Mouse (Mus musculus): Measurements from ENCODE around the gene Cchcr1. TPM values are rescaled to one million over a fixed set of nuclear protein-coding genes. Genes with fewer than 3 reads are reported as not detected.
"Not testable (repeated sequence)": the region's sequence is repeated elsewhere in the genome, so short reads cannot be mapped to it uniquely, and the experiment has no call there.

Cchcr1 gene
- polyA plus RNA-seq (2016; fragmentation: Nextera tagmentation; extraction: Ambion mirVana): 12.9 and 13.1 TPM in 2 replicates

GRCm38 (mm10) chr17:35516652-35517500 is at the start of gene Cchcr1, which contains the start of gene Tcf19:
TSS of gene Cchcr1 (plus strand) at chr17:35517100.
TSS of gene Tcf19 (minus strand) at chr17:35516824.
- Histone ChIP-seq H3K4me2 (replicated peaks) (peak within 1 kb of the TSS; percentile 89), H3K27ac (no peak within 1 kb of the TSS), H3K9ac (peak within 1 kb of the TSS; percentile 54), H3K4me3 (peak within 1 kb of the TSS; percentile 51), H3K9me3 (no peaks in the 10 kb centered on the region), H3K27me3 (replicated peaks) (no peaks in the 10 kb centered on the region), H3K4me1 (peaks cover 36% of the 10 kb centered on the region), H3K36me3 (no peaks in the 10 kb centered on the region)
- under 1% methylated on average over 67 of the region's 67 CpGs for WGBS
- ATAC-seq (ENCODE audit: low FRiP score, low read depth): peak; percentile 91

- Histone ChIP-seq H3K27me3 (replicated peaks) (peaks cover 25% of the 10 kb centered on the region), H3K4me1 (peaks cover 12% of the 10 kb centered on the region)
- WGBS: 74% methylated on average over 3 of the region's 3 CpGs
- H3K4me2 ChIP-seq (replicated peaks); H3K4me3 ChIP-seq; H3K27ac ChIP-seq; H3K9me3 ChIP-seq; ATAC-seq (ENCODE audit: low FRiP score, low read depth); H3K36me3 ChIP-seq; H3K9ac ChIP-seq: not testable (repeated sequence)
These were observed 48.0 kb upstream of the Cchcr1 start for GRCm38 (mm10) chr17:35468936-35469335.

- peak within 1 kb of the TSS; percentile 83 for H3K4me2 ChIP-seq (replicated peaks)
- peaks cover 12% of the 10 kb centered on the region for H3K4me1 ChIP-seq
- peaks cover 25% of the 10 kb centered on the region for H3K27me3 ChIP-seq (replicated peaks)
- 0 out of 2 replicates have a peak within 1 kb of the TSS, but pooled peaks have one; percentile 42 for H3K9ac ChIP-seq
- H3K9me3 ChIP-seq: no peaks in the 10 kb centered on the region
- ATAC-seq (ENCODE audit: low FRiP score, low read depth): 0 out of 2 replicates have a peak, but pooled peaks have one; percentile 33
- H3K4me3 ChIP-seq: peak within 1 kb of the TSS; percentile 45
- WGBS: 1% methylated on average over 80 of the region's 80 CpGs
- H3K27ac ChIP-seq: no peak within 1 kb of the TSS
- no peaks in the 10 kb centered on the region for H3K36me3 ChIP-seq
These were observed 46.8 kb upstream of the Cchcr1 start, which contains the start of gene H2-Q10 for GRCm38 (mm10) chr17:35469842-35470751. TSS of gene H2-Q10 (plus strand) at chr17:35470089.

- Histone ChIP-seq H3K36me3 (no peaks in the 10 kb centered on the region), H3K27ac (no peak overlapping the region), H3K27me3 (replicated peaks) (no peaks in the 10 kb centered on the region), H3K4me3 (no peak overlapping the region), H3K9me3 (no peaks in the 10 kb centered on the region), H3K9ac (no peak overlapping the region), H3K4me2 (replicated peaks) (no peak overlapping the region), H3K4me1 (0 out of 2 replicates have a peak, but pooled peaks cover 3% of the 10 kb centered on the region)
- no peak for ATAC-seq (ENCODE audit: low FRiP score, low read depth)
- 2% methylated on average over 9 of the region's 9 CpGs for WGBS
These were observed 32.8 kb upstream of the Cchcr1 start for GRCm38 (mm10) chr17:35484066-35484465.

- Histone ChIP-seq H3K4me3 (no peak overlapping the region), H3K27ac (no peak overlapping the region), H3K9ac (no peak overlapping the region), H3K9me3 (no peaks in the 10 kb centered on the region), H3K36me3 (no peaks in the 10 kb centered on the region), H3K27me3 (replicated peaks) (no peaks in the 10 kb centered on the region), H3K4me2 (replicated peaks) (no peak overlapping the region), H3K4me1 (peaks cover 6% of the 10 kb centered on the region; the same call in 1 of the 2 replicates)
- WGBS: 28% methylated on average over 4 of the region's 4 CpGs
- ATAC-seq (ENCODE audit: low FRiP score, low read depth): no peak
These were observed 31.2 kb upstream of the Cchcr1 start for GRCm38 (mm10) chr17:35485702-35486101.

GRCm38 (mm10) chr17:35486726-35487125 is 30.2 kb upstream of the Cchcr1 start:
- Histone ChIP-seq H3K36me3 (no peaks in the 10 kb centered on the region), H3K4me3 (no peak overlapping the region), H3K9me3 (no peaks in the 10 kb centered on the region), H3K9ac (no peak overlapping the region), H3K4me1 (peaks cover 6% of the 10 kb centered on the region; the same call in 1 of the 2 replicates), H3K27me3 (replicated peaks) (no peaks in the 10 kb centered on the region), H3K4me2 (replicated peaks) (no peak overlapping the region), H3K27ac (no peak overlapping the region)
- no peak for ATAC-seq (ENCODE audit: low FRiP score, low read depth)
- 59% methylated on average over 10 of the region's 10 CpGs for WGBS

GRCm38 (mm10) chr17:35488041-35488440 is 28.9 kb upstream of the Cchcr1 start:
- no peak overlapping the region for H3K4me3 ChIP-seq
- H3K9ac ChIP-seq: no peak overlapping the region
- no peak overlapping the region for H3K4me2 ChIP-seq (replicated peaks)
- no peaks in the 10 kb centered on the region for H3K9me3 ChIP-seq
- 95% methylated on average over 2 of the region's 2 CpGs for WGBS
- no peak overlapping the region for H3K27ac ChIP-seq
- H3K4me1 ChIP-seq: peaks cover 6% of the 10 kb centered on the region; the same call in 1 of the 2 replicates
- H3K36me3 ChIP-seq: no peaks in the 10 kb centered on the region
- ATAC-seq (ENCODE audit: low FRiP score, low read depth): no peak
- H3K27me3 ChIP-seq (replicated peaks): no peaks in the 10 kb centered on the region

- Histone ChIP-seq H3K4me3 (no peak overlapping the region), H3K9me3 (no peaks in the 10 kb centered on the region), H3K27me3 (replicated peaks) (no peaks in the 10 kb centered on the region), H3K4me2 (replicated peaks) (no peak overlapping the region), H3K36me3 (no peaks in the 10 kb centered on the region), H3K4me1 (peaks cover 6% of the 10 kb centered on the region; the same call in 1 of the 2 replicates), H3K9ac (no peak overlapping the region), H3K27ac (no peak overlapping the region)
- WGBS: 34% methylated on average over 5 of the region's 5 CpGs
- no peak for ATAC-seq (ENCODE audit: low FRiP score, low read depth)
These were observed 26.6 kb upstream of the Cchcr1 start for GRCm38 (mm10) chr17:35490320-35490719.

- no peak overlapping the region for H3K4me3 ChIP-seq
- H3K27ac ChIP-seq: no peak overlapping the region
- no peak for ATAC-seq (ENCODE audit: low FRiP score, low read depth)
- no peak overlapping the region for H3K4me2 ChIP-seq (replicated peaks)
- H3K4me1 ChIP-seq: no peaks in the 10 kb centered on the region
- no peaks in the 10 kb centered on the region for H3K27me3 ChIP-seq (replicated peaks)
- no peaks in the 10 kb centered on the region for H3K36me3 ChIP-seq
- no peaks in the 10 kb centered on the region for H3K9me3 ChIP-seq
- no peak overlapping the region for H3K9ac ChIP-seq
- WGBS: 97% methylated on average over 7 of the region's 7 CpGs
These were observed 19.8 kb upstream of the Cchcr1 start for GRCm38 (mm10) chr17:35497124-35497523.

GRCm38 (mm10) chr17:35502226-35502625 is 14.7 kb upstream of the Cchcr1 start:
- 4% methylated on average over 6 of the region's 6 CpGs for WGBS
- no peak for ATAC-seq (ENCODE audit: low FRiP score, low read depth)
- peaks cover 9% of the 10 kb centered on the region for H3K4me1 ChIP-seq

GRCm38 (mm10) chr17:35502762-35503161 is 14.1 kb upstream of the Cchcr1 start:
- no peaks in the 10 kb centered on the region for H3K9me3 ChIP-seq
- no peak overlapping the region for H3K4me2 ChIP-seq (replicated peaks)
- no peaks in the 10 kb centered on the region for H3K36me3 ChIP-seq
- no peak overlapping the region for H3K27ac ChIP-seq
- ATAC-seq (ENCODE audit: low FRiP score, low read depth): no peak
- no peak overlapping the region for H3K9ac ChIP-seq
- peaks cover 9% of the 10 kb centered on the region for H3K4me1 ChIP-seq
- no peak overlapping the region for H3K4me3 ChIP-seq
- peaks cover 35% of the 10 kb centered on the region for H3K27me3 ChIP-seq (replicated peaks)
- 51% methylated on average over 5 of the region's 5 CpGs for WGBS

More at GRCm38 (mm10) chr17:35502226-35502625, 14.7 kb upstream of the Cchcr1 start:
- Histone ChIP-seq H3K9me3 (no peaks in the 10 kb centered on the region), H3K4me2 (replicated peaks) (no peak overlapping the region), H3K4me3 (no peak overlapping the region), H3K27ac (no peak overlapping the region), H3K36me3 (no peaks in the 10 kb centered on the region), H3K27me3 (replicated peaks) (peaks cover 31% of the 10 kb centered on the region), H3K9ac (no peak overlapping the region)

- Histone ChIP-seq H3K9me3 (no peaks in the 10 kb centered on the region), H3K27ac (no peak overlapping the region), H3K4me1 (peaks cover 9% of the 10 kb centered on the region), H3K4me3 (no peak overlapping the region), H3K27me3 (replicated peaks) (peaks cover 38% of the 10 kb centered on the region), H3K9ac (no peak overlapping the region), H3K4me2 (replicated peaks) (no peak overlapping the region), H3K36me3 (no peaks in the 10 kb centered on the region)
- 15% methylated on average over 5 of the region's 5 CpGs for WGBS
- ATAC-seq (ENCODE audit: low FRiP score, low read depth): no peak
These were observed 13.1 kb upstream of the Cchcr1 start for GRCm38 (mm10) chr17:35503849-35504248.

Data from neural tube, embryonic 12.5 days (tissue).